Mouse (Mus musculus) heart, adult 9 months (tissue): Measurements from ENCODE around the gene 1700129C05Rik.

Experiments
- DNase-seq, 2 experiments: peaks; one replicate each; pipeline ENCODE4 v3.0.0; 2022; ENCODE audit warnings: low spot score in 2 of 2

The 1700129C05Rik gene

GRCm38 (mm10) chr14:59142793-59143192 lies at the start of gene 1700129C05Rik:
1700129C05Rik (minus strand) TSS chr14:59142893.
- no peak for DNase-seq

- no peak for DNase-seq
These were observed 43.4 kb upstream of the 1700129C05Rik start for GRCm38 (mm10) chr14:59186121-59186520.

GRCm38 (mm10) chr14:59185514-59185913 lies 42.8 kb upstream of the 1700129C05Rik start:
- no peak for DNase-seq

GRCm38 (mm10) chr14:59182732-59183131 lies 40.0 kb upstream of the 1700129C05Rik start:
- DNase-seq: no peak

- no peak for DNase-seq
These were observed 36.0 kb upstream of the 1700129C05Rik start, which contains the start of gene Gm5142 for GRCm38 (mm10) chr14:59178649-59179048. Gm5142 (minus strand) TSS chr14:59178749.

- no peak for DNase-seq
These were observed 14.5 kb upstream of the 1700129C05Rik start for GRCm38 (mm10) chr14:59157016-59157698.

GRCm38 (mm10) chr14:59155589-59155988 lies 12.9 kb upstream of the 1700129C05Rik start:
- no peak for DNase-seq

- no peak for DNase-seq
These were observed 28.4 kb downstream of the 1700129C05Rik start for GRCm38 (mm10) chr14:59114281-59114680.

- no peak for DNase-seq
These were observed 38.6 kb downstream of the 1700129C05Rik start for GRCm38 (mm10) chr14:59104006-59104605.

- no peak for DNase-seq
These were observed 49.1 kb downstream of the 1700129C05Rik start for GRCm38 (mm10) chr14:59093601-59094000.

GRCm38 (mm10) chr14:59084396-59084795 lies 58.3 kb downstream of the 1700129C05Rik start:
- peak in 1 of 2 experiments; percentile 9 for DNase-seq
